Mouse (Mus musculus) cortical plate, adult 2 months (tissue): ENCODE measurements at regions not wholly inside any gene's neighbourhood (a gene's known extent, or its start where the extent isn't known, plus 50 kb on each side); places are given as distances from the start of the nearest gene placed in this dataset.

ENCODE experiments used
- CTCF ChIP-seq: fragments of 200-500 bp; IDR thresholded peaks from 2 replicates; pipeline ENCODE4 v1.5.1; 2011; ENCODE audit warnings: mild to moderate bottlenecking, control low read depth, low read length; ENCODE audit not compliant: insufficient read depth; ENCODE audit errors: extremely low read depth
- POLR2A ChIP-seq: fragments of 200-500 bp; IDR thresholded peaks from 2 replicates; pipeline ENCODE4 v1.6.1; 2011; ENCODE audit warnings: mild to moderate bottlenecking, low read length, control low read depth; ENCODE audit not compliant: insufficient read depth; ENCODE audit errors: extremely low read depth

- TF ChIP-seq CTCF (no peak), POLR2A (no peak)
Measured at GRCm38 (mm10) chr13:82308336-82308735, 525.5 kb downstream of the Cetn3 start.
